Mouse (Mus musculus): ENCODE data around the gene Apool. TPM values are rescaled to one million over a fixed set of nuclear protein-coding genes. Genes with fewer than 3 reads are reported as not detected.

Apool gene
- 28.8 and 38.8 TPM in 2 replicates for total RNA-seq (2014; rRNA removed)
- 4.3 and 4.6 TPM in 2 replicates for polyA plus RNA-seq (2012; rRNA removed)

GRCm38 (mm10) chrX:112310804-112311530, at the start of gene Apool:
Apool (plus strand) TSS chrX:112311334.
- Histone ChIP-seq H3K4me1 (ENCODE audit: control insufficient read depth, insufficient read depth, low read length) (no peaks in the 10 kb centered on the region; the same call in 1 of the 2 replicates), H3K9ac (ENCODE audit: low read depth, low read length) (peak within 1 kb of the TSS; percentile 81), H3K27ac (replicated peaks; ENCODE audit: insufficient read depth, low read depth, low read length) (peak within 1 kb of the TSS; percentile 67), H3K27me3 (ENCODE audit: control insufficient read depth, insufficient read depth, low read length) (no peaks in the 10 kb centered on the region), H3K36me3 (ENCODE audit: control insufficient read depth, insufficient read depth, low read length) (no peaks in the 10 kb centered on the region), H3K4me3 (ENCODE audit: insufficient read depth, low read depth, low read length) (peak within 1 kb of the TSS; percentile 54), H3K79me2 (ENCODE audit: control insufficient read depth, insufficient read depth, low read length) (no peaks in the 10 kb centered on the region; the same call in 1 of the 2 replicates)
- DNase-seq (ENCODE audit: extremely low read depth, low read depth, low spot score), result peak; percentile 81
- TF ChIP-seq CTCF (IDR thresholded peaks at IDR 0.05; ENCODE audit: low read depth, low read length) (no peak), POLR2A (IDR thresholded peaks at IDR 0.05; ENCODE audit: extremely low read depth, insufficient read depth, low read length) (no peak)
- WGBS, result 13% methylated on average over 18 of the region's 18 CpGs

- H3K36me3 ChIP-seq (ENCODE audit: control insufficient read depth, insufficient read depth, low read length), result no peaks in the 10 kb centered on the region
- no peaks in the 10 kb centered on the region for H3K27me3 ChIP-seq (ENCODE audit: control insufficient read depth, insufficient read depth, low read length)
- no peaks in the 10 kb centered on the region for H3K4me1 ChIP-seq (ENCODE audit: control insufficient read depth, insufficient read depth, low read length)
- DNase-seq (ENCODE audit: extremely low read depth, low read depth, low spot score), result no peak
- H3K79me2 ChIP-seq (ENCODE audit: control insufficient read depth, insufficient read depth, low read length), result no peaks in the 10 kb centered on the region
- no peak overlapping the region for H3K27ac ChIP-seq (replicated peaks; ENCODE audit: insufficient read depth, low read depth, low read length)
- H3K4me3 ChIP-seq (ENCODE audit: insufficient read depth, low read depth, low read length), result no peak overlapping the region
- no peak overlapping the region for H3K9ac ChIP-seq (ENCODE audit: low read depth, low read length)
- TF ChIP-seq POLR2A (IDR thresholded peaks at IDR 0.05; ENCODE audit: extremely low read depth, insufficient read depth, low read length) (no peak), CTCF (IDR thresholded peaks at IDR 0.05; ENCODE audit: low read depth, low read length) (no peak)
- 64% methylated on average over 1 of the region's 1 CpGs for WGBS
These were observed 37.6 kb upstream of the Apool start for GRCm38 (mm10) chrX:112273550-112273949.

GRCm38 (mm10) chrX:112311531-112311887, 375 bp downstream of the Apool start:
- no peaks in the 10 kb centered on the region; the same call in 1 of the 2 replicates for H3K4me1 ChIP-seq (ENCODE audit: control insufficient read depth, insufficient read depth, low read length)
- under 1% methylated on average over 12 of the region's 12 CpGs for WGBS

GRCm38 (mm10) chrX:112312094-112312493, 960 bp downstream of the Apool start:
- Histone ChIP-seq H3K4me3 (ENCODE audit: insufficient read depth, low read depth, low read length) (peak overlapping the region; percentile 54; the same call in 1 of the 2 replicates), H3K36me3 (ENCODE audit: control insufficient read depth, insufficient read depth, low read length) (no peaks in the 10 kb centered on the region), H3K27ac (replicated peaks; ENCODE audit: insufficient read depth, low read depth, low read length) (no peak overlapping the region), H3K9ac (ENCODE audit: low read depth, low read length) (no peak overlapping the region), H3K79me2 (ENCODE audit: control insufficient read depth, insufficient read depth, low read length) (no peaks in the 10 kb centered on the region; the same call in 1 of the 2 replicates), H3K4me1 (ENCODE audit: control insufficient read depth, insufficient read depth, low read length) (no peaks in the 10 kb centered on the region; the same call in 1 of the 2 replicates), H3K27me3 (ENCODE audit: control insufficient read depth, insufficient read depth, low read length) (no peaks in the 10 kb centered on the region)
- WGBS, result 36% methylated on average over 1 of the region's 1 CpGs
- DNase-seq (ENCODE audit: extremely low read depth, low read depth, low spot score), result no peak
- TF ChIP-seq CTCF (IDR thresholded peaks at IDR 0.05; ENCODE audit: low read depth, low read length), result no peak
- no peak for TF ChIP-seq POLR2A (IDR thresholded peaks at IDR 0.05; ENCODE audit: extremely low read depth, insufficient read depth, low read length)

More at GRCm38 (mm10) chrX:112311531-112311887, 375 bp downstream of the Apool start:
- H3K9ac ChIP-seq (ENCODE audit: low read depth, low read length), result peak overlapping the region; percentile 81
- TF ChIP-seq CTCF (IDR thresholded peaks at IDR 0.05; ENCODE audit: low read depth, low read length), result no peak
- no peak for TF ChIP-seq POLR2A (IDR thresholded peaks at IDR 0.05; ENCODE audit: extremely low read depth, insufficient read depth, low read length)
- DNase-seq (ENCODE audit: extremely low read depth, low read depth, low spot score), result no peak
- no peaks in the 10 kb centered on the region for H3K36me3 ChIP-seq (ENCODE audit: control insufficient read depth, insufficient read depth, low read length)
- peak overlapping the region; percentile 54 for H3K4me3 ChIP-seq (ENCODE audit: insufficient read depth, low read depth, low read length)
- H3K79me2 ChIP-seq (ENCODE audit: control insufficient read depth, insufficient read depth, low read length), result no peaks in the 10 kb centered on the region; the same call in 1 of the 2 replicates
- H3K27ac ChIP-seq (replicated peaks; ENCODE audit: insufficient read depth, low read depth, low read length), result peak overlapping the region; percentile 67
- no peaks in the 10 kb centered on the region for H3K27me3 ChIP-seq (ENCODE audit: control insufficient read depth, insufficient read depth, low read length)

- Histone ChIP-seq H3K9ac (ENCODE audit: low read depth, low read length) (no peak overlapping the region), H3K4me1 (ENCODE audit: control insufficient read depth, insufficient read depth, low read length) (peaks cover 2% of the 10 kb centered on the region; the same call in 1 of the 2 replicates), H3K27me3 (ENCODE audit: control insufficient read depth, insufficient read depth, low read length) (no peaks in the 10 kb centered on the region), H3K79me2 (ENCODE audit: control insufficient read depth, insufficient read depth, low read length) (no peaks in the 10 kb centered on the region), H3K4me3 (ENCODE audit: insufficient read depth, low read depth, low read length) (no peak overlapping the region), H3K27ac (replicated peaks; ENCODE audit: insufficient read depth, low read depth, low read length) (no peak overlapping the region), H3K36me3 (ENCODE audit: control insufficient read depth, insufficient read depth, low read length) (no peaks in the 10 kb centered on the region)
- TF ChIP-seq POLR2A (IDR thresholded peaks at IDR 0.05; ENCODE audit: extremely low read depth, insufficient read depth, low read length) (no peak), CTCF (IDR thresholded peaks at IDR 0.05; ENCODE audit: low read depth, low read length) (no peak)
- DNase-seq (ENCODE audit: extremely low read depth, low read depth, low spot score), result no peak
These were observed 9.1 kb downstream of the Apool start for GRCm38 (mm10) chrX:112320273-112320672.

GRCm38 (mm10) chrX:112339486-112339885, 28.4 kb downstream of the Apool start:
- Histone ChIP-seq H3K79me2 (ENCODE audit: control insufficient read depth, insufficient read depth, low read length) (no peaks in the 10 kb centered on the region), H3K9ac (ENCODE audit: low read depth, low read length) (no peak overlapping the region), H3K36me3 (ENCODE audit: control insufficient read depth, insufficient read depth, low read length) (no peaks in the 10 kb centered on the region; the same call in 1 of the 2 replicates), H3K4me3 (ENCODE audit: insufficient read depth, low read depth, low read length) (no peak overlapping the region), H3K27me3 (ENCODE audit: control insufficient read depth, insufficient read depth, low read length) (no peaks in the 10 kb centered on the region), H3K27ac (replicated peaks; ENCODE audit: insufficient read depth, low read depth, low read length) (no peak overlapping the region), H3K4me1 (ENCODE audit: control insufficient read depth, insufficient read depth, low read length) (no peaks in the 10 kb centered on the region)
- peak; percentile 8 for DNase-seq (ENCODE audit: extremely low read depth, low read depth, low spot score)
- TF ChIP-seq POLR2A (IDR thresholded peaks at IDR 0.05; ENCODE audit: extremely low read depth, insufficient read depth, low read length), result no peak
- no peak for TF ChIP-seq CTCF (IDR thresholded peaks at IDR 0.05; ENCODE audit: low read depth, low read length)
- WGBS, result 26% methylated on average over 3 of the region's 3 CpGs
